Mouse (Mus musculus): ENCODE results near the gene Atp13a1.

GRCm38 (mm10) chr8:69847167-69848065 lies 56.5 kb downstream of the Atp13a1 start:
- TF ChIP-seq CTCF (conservative IDR thresholded peaks at IDR 0.05 in 1 of 2, IDR thresholded peaks at IDR 0.05 in 1 of 2; ENCODE audit: low read depth in 2 of 2, low read length in 2 of 2) (no peak), POLR2A (IDR thresholded peaks at IDR 0.05; ENCODE audit: low read depth, low read length) (no peak), TBP (conservative IDR thresholded peaks at IDR 0.05; ENCODE audit: low read depth, low read length) (no peak), E2F4 (IDR thresholded peaks at IDR 0.05; ENCODE audit: insufficient replicate concordance, low read depth, low read length) (no peak), MYC (IDR thresholded peaks at IDR 0.05; ENCODE audit: low read depth, low read length) (no peak), MEF2A (IDR thresholded peaks at IDR 0.05; ENCODE audit: borderline replicate concordance, low read depth, low read length) (no peak), ETS1 (conservative IDR thresholded peaks at IDR 0.05; ENCODE audit: low read depth, low read length) (no peak), NRF1 (IDR thresholded peaks at IDR 0.05; ENCODE audit: low read depth, low read length) (no peak), MAZ (IDR thresholded peaks at IDR 0.05; ENCODE audit: low read depth, low read length) (no peak), CHD2 (IDR thresholded peaks at IDR 0.05; ENCODE audit: low read length) (no peak), EP300 (IDR thresholded peaks at IDR 0.05; ENCODE audit: low read length) (no peak), USF1 (IDR thresholded peaks at IDR 0.05; ENCODE audit: low read depth, low read length) (no peak), RAD21 (IDR thresholded peaks at IDR 0.05; ENCODE audit: low read depth, low read length) (no peak)

All from CH12.LX (cell line).